Mouse (Mus musculus) bone marrow, adult 2 months (tissue): ENCODE results near the gene Cnnm2.

Experiments
- CTCF ChIP-seq: fragments of 200-500 bp; IDR thresholded peaks from 2 replicates; pipeline ENCODE4 v1.5.1; 2011; ENCODE audit warnings: low read length, control low read depth; ENCODE audit not compliant: control insufficient read depth, insufficient read depth
- POLR2A ChIP-seq: fragments of 200-500 bp; IDR thresholded peaks from 2 replicates; pipeline ENCODE4 v1.6.1; 2011; ENCODE audit warnings: low read depth, mild to moderate bottlenecking, control low read depth, low read length, borderline replicate concordance; ENCODE audit not compliant: control insufficient read depth

GRCm38 (mm10) chr19:46718150-46718549 is 43.2 kb upstream of the Cnnm2 start:
- TF ChIP-seq CTCF (no peak), POLR2A (no peak)
